Mouse (Mus musculus): ENCODE measurements around the gene Fbrsl1.

The Fbrsl1 gene

GRCm38 (mm10) chr5:110415022-110415421 is 33.3 kb downstream of the Fbrsl1 start:
- DNase-seq (ENCODE audit: low read depth, low spot score) = no peak

GRCm38 (mm10) chr5:110413018-110413417 is 35.3 kb downstream of the Fbrsl1 start:
- DNase-seq (ENCODE audit: low read depth, low spot score) = no peak

DNA sequence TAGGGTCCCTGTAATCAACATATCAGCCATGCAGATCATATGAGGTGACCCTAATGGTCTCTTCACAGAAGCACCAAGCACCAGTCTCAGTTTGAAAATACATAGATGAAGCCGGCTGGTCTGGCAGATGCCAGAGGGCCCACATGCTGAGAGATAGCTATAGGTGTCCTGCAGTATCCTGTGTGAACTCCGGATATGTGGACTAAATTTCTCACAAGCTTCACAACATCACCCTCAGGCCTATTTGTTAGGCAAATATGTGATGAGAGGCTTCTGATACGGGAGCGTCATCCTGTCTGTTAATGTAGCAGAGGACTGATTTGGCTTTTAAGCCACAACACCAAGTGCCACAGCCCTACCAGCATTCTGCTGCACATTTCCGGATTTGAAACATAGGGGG is 37.9 kb downstream of the Fbrsl1 start:
- no peak for DNase-seq (ENCODE audit: low read depth, low spot score)

GRCm38 (mm10) chr5:110408967-110409366 is 39.3 kb downstream of the Fbrsl1 start:
- DNase-seq (ENCODE audit: low read depth, low spot score) = no peak

DNA sequence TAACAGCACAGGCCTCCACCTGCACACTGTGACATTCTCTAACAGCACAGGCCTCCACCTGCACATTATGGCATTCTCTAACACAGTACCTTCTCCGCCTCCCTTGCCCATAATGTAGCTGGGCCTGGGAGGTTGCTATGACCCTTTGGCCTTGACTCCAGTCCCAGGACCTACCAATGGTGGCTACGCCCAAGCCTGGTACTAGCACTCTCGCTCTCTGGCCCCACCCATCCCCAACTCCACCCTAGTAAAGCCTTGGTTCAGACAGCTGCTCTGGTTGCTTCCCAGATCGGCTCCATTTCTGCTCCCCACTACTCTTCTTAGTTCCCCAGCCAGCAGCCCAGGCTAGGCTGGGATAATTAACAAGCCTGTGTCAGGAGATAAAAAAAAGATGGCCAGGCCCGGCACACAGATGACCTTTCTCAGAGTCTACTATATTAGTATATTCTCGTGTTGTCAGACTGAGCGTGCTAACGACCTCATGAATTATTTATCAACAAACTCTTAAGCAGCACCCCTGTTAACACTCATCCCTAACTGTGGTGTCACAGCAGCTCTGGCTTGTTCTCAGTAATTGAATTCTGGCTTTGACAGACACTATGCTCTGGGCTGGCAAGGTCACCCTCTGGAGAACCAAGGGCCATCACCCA is 42.1 kb downstream of the Fbrsl1 start:
- no peak for DNase-seq (ENCODE audit: low read depth, low spot score)

- DNase-seq (ENCODE audit: low read depth, low spot score) = no peak
Measured at GRCm38 (mm10) chr5:110403931-110404330, 44.4 kb downstream of the Fbrsl1 start.

DNA sequence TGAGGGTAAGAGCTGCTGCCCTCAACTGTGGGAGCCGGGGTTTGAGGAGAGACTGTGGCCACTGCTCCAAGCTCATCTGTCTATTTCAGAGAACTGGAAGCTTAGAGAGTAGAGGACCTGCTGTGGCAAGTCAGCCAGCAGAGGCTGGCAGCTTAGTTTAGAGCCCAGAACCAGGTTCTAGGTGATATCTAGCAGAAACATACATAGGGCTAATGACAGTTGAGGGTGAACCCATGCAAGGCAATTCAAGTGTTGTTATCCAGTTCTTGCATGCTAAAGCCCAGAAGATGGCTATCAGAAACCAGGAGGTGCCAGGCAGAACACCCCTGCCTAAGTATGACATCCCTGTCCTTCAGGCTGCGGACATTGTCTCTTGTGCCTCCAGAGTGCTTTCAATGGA is 45.7 kb downstream of the Fbrsl1 start:
- no peak for DNase-seq (ENCODE audit: low read depth, low spot score)

DNA sequence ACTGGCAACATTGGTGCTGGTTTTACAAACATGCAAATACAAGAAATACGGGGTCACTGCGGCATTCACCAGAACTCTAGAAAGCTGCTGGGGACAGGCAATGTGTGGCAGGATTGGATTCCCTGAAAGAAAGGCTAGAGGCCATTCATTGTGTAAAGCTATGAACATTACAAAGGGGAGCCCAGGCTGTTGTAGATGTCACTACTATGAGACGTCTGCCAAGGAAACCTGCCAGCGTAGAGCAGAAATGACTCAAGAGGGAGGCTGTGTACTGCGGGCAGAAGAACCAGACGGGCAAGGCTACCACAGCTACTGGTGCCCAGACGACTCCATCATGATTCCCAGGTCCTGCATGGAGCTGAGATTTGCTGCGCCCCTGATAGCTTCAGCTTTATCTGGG is 47.2 kb downstream of the Fbrsl1 start:
- DNase-seq (ENCODE audit: low read depth, low spot score) = no peak

DNA sequence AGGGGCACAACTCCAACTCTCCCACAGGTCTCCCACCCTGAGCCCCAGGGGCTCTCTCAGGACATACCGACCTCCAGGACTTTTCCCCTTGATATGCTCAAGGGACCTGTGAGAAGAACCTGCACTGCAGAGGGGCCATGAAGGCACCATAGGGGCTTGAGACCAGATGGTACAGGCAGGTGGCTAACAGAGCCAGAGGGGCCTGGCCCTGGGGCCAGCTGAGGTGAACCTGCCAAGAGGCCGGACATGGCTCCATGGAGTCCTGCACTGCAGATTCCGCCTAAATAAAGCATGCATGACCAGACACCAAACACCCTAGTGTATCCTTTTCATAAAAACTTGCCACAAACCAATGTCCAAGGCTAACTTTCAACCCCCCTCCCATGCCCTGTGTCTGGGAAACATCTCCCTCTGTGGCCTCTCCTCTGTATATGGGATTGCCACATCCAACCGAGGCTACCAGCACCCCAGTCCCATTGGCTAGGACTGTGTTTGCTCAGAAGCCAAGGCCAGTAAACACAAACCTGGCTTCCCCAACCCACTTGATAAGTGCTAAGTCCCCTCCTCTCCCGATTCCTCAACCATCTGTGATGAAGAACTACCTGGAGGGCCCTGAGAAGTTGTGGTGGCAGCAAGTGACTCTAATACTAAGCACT is 53.2 kb downstream of the Fbrsl1 start:
- no peak for DNase-seq (ENCODE audit: low read depth, low spot score)

GRCm38 (mm10) chr5:110392727-110393126 is 55.6 kb downstream of the Fbrsl1 start:
- no peak for DNase-seq (ENCODE audit: low read depth, low spot score)

DNA sequence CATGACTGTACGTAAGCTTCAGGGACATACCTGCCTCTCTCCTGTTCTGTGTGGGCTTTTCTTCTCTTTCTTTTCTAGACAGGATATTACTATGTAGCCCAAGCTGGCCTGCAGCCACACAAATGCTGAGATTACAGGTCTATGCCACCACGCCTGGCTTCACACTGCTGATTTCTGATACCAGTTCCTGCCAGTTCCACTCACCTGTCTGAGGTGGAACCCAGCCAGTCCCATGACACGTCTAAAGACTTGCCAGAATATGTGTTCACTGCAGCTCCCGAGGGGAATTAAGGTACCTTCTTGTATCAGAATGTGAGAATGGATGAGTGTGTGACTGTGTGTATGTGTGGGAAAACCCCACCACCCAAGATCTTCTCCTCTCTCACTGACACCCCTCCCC is 57.7 kb downstream of the Fbrsl1 start:
- DNase-seq (ENCODE audit: low read depth, low spot score) = no peak

DNA sequence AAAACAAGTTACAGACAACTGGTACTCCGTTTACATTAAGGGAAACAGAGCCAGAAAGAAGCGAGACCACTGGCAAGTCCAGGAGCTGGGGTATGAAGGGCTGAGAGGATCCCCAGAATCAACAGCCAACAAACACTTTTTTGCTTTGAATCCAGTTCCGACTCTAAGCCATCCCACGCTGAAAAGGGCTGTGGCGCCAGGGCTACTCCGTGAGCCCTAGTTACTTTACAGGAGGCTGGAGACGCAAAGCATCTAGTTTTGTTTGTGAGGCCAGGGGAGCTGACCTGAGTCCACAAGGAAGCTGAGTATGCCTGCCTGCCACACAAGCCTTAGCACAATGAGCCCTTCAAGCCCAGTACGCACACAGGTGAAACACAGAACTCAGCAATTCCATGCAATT is 61.0 kb downstream of the Fbrsl1 start:
- no peak for DNase-seq (ENCODE audit: low read depth, low spot score)

- DNase-seq (ENCODE audit: low read depth, low spot score) = peak; percentile 76
Measured at GRCm38 (mm10) chr5:110386371-110387330, 61.7 kb downstream of the Fbrsl1 start.

DNA sequence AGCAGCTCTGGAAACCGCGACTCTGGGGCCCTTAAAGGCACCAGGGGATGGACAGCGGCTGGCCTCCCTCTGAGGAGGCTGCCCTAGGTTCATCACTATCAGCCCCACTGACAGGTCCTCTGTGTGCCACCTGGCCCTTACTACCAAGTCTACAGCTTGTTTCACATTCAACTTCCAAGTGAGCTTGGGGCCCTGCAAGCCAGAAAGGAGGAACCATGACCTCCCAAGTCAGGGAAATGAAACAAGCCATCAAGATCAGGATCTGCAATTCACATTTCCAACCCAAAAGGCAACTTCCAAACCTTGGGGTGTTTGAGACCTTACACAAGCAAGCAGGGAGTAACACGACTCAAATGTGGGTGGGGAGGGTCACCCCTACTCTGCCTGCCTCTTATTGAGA is 63.0 kb downstream of the Fbrsl1 start:
- DNase-seq (ENCODE audit: low read depth, low spot score) = no peak

DNA sequence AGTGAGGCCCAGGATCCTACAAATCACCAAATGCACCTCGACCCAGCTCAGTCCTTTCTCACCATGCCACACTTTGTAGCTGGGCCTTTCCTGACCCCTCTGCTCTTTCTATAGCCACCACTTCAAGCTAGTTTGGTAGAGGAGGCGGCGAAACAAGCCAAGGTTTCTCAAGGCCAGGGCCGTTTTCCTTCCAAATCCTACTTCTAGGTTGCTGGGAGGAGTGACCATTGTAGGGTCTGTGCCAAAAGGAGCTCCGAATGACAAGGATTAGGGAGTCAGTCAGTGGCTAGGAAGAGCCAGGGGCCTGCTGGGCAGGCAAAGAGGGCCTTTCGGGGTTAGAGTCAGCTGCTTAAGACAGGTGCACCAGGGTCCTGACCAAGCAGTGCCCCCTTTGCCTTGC is 63.8 kb downstream of the Fbrsl1 start:
- no peak for DNase-seq (ENCODE audit: low read depth, low spot score)

- no peak for DNase-seq (ENCODE audit: low read depth, low spot score)
Measured at GRCm38 (mm10) chr5:110379823-110380222, 68.5 kb downstream of the Fbrsl1 start.

DNA sequence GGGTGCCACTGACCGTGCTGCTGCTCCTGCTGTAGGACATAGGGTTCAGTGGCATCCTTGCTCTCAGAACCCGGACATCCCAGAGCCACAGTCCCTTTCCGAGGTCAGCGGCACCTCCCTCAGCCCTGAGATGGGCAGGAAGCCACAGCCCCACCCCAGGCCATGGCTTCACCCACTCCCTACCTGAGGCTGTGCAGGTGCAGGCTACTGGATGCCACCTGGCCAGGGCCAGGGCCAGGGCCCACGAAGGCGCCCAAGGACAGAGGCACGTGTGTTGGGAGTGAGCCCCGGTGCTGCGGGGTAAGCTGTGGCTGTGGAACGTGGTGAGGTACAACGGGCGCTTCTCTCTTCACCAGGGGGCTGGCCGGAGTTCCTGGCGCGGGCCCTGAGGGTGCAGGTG is 69.2 kb downstream of the Fbrsl1 start:
- DNase-seq (ENCODE audit: low read depth, low spot score) = no peak

DNA sequence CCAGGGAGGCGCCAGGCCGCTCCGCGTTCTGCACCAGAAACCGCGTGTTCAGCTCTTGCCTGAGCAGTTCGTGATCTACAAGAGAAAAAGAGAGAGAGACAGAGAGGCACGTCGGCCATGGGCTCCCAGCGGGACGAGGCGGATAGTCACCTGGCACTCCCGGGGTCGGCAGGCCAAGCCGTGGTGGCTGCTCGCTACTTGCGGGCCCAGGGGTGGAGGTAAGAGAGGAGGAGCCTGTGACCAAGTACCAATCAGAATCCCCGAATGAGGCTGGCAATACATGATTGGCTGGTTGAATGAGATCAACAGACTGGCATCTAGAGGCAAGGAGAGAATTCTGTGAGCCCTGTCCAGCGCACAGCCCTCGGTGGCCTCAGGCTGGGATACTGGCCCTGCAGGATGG is 70.1 kb downstream of the Fbrsl1 start:
- peak; percentile 52 for DNase-seq (ENCODE audit: low read depth, low spot score)

DNA sequence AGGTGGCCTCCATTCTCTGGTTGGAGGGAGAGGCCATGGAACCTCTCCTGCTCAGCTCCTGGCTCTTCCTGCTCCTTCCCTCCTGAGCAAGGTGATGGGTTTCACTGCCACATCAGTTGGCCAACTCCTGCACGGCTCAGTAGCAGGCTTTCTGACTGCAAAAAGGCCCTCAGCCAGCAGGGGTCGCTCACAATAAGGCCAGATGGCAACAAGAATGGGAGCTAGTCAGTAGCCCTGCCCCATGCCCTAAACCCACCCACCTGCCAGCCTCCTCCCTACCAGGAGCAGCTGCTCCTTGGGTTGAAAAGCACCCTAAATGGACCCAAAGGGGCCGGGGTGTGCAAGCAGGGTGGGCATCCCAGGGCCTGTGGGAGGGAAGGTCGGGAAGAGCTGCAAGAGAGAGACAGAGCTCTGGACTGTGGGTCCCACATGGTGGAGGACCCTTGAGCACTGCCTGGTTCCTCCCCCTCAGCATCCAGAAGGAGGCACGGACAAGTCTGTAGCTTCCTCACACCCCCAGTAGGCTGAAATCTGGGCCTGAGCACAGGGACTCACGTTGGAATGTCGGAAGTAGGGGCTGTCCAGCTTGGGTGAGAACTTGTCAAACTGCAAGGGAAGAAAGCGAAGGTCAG is 71.4 kb downstream of the Fbrsl1 start:
- peak; percentile 70 for DNase-seq (ENCODE audit: low read depth, low spot score)

- peak; percentile 49 for DNase-seq (ENCODE audit: low read depth, low spot score)
Measured at GRCm38 (mm10) chr5:110363822-110364545, 84.3 kb downstream of the Fbrsl1 start.

DNA sequence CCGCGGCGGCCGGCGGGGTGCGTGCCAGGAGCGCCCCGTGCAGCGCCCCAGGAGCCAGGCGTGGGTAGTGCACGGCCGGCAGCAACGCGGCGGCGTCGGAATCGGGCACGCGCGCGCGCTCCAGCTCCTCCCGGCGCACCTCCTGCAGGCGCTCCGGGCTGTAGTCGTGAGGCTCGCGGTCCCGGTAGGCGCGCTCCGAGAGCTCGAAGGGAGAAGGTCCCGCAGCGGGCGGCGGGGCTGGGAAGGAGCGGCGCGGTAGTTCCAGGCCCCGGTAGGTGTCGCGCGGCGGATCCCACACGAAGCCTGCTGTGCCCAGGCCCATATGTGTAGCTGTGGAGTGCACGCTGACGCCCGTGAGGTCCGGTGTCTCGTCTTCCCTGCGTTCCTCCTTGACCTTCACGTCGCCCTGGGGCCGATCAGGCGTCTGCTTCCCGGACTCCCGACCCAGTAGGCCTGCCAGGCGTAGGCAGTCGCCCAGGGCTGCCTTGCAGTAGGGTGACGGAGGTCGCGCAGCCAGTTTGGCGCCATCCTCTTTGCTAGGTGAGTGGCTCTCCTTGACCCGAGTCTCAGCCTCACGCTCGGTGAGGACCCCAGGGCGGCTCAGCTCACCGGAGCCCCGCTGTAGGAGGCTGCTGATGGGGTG is 85.0 kb downstream of the Fbrsl1 start:
- peak; percentile 74 for DNase-seq (ENCODE audit: low read depth, low spot score)
